Mouse (Mus musculus): ENCODE results near the gene Ddx27. TPM values are rescaled to one million over a fixed set of nuclear protein-coding genes. Genes with fewer than 3 reads are reported as not detected.

Ddx27 gene
- total RNA-seq, 2 experiments from 2014 or later, result 61.9 to 97.9 TPM

DNA sequence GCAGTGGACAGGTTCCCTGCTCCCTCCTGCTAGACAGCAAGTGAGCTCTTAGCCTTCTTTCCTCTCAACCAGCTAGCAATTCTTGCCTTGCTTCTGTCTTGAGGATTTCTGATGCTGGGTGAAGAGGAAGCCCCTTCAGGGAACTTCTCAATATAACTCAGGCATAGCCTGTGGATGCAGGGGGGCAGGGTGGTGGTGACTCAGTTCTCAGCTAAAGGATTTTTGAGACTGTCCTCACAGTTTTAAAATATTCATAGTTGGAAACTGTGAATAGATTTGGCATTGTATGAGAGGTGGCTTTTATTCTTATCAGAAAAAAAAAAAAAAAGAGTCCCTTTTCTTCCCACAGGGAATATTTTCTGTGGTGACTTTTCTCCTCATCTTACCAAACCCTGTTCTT lies 45.8 kb downstream of the Ddx27 start:
- ATAC-seq (replicated peaks; ENCODE audit: poor library complexity, severe bottlenecking), result no peak

DNA sequence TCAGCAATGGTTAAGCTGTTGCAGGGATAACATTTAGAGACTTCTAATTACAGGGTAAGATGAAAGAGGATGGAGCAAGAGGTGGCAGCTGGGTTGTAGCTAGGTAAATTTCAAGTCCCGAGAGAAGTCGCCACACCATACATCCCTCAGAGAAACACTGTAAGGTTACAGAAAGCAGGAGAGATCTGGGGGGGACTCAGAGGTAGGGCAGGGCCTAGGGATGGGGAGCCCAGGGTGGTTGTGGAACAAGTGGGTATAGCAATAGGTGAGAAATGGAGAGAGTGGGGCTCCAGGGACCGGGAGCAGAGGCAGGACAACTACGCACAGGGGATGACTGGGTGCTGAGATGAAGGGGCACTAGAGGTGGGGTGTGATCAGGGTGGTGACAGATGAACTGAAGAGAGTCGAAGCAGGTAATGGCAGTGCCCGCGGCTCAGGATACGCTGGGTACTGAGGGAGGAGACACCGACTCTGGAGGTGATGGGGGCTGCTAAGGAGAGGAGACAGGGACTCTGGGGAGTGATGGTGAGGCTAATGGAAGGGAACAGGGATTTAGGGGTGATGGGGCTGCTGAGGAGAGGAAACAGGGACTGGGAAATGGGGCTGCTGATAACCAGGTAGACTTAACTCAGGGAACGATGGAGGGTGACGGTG lies 46.5 kb downstream of the Ddx27 start:
- ATAC-seq (replicated peaks; ENCODE audit: poor library complexity, severe bottlenecking), result no peak

DNA sequence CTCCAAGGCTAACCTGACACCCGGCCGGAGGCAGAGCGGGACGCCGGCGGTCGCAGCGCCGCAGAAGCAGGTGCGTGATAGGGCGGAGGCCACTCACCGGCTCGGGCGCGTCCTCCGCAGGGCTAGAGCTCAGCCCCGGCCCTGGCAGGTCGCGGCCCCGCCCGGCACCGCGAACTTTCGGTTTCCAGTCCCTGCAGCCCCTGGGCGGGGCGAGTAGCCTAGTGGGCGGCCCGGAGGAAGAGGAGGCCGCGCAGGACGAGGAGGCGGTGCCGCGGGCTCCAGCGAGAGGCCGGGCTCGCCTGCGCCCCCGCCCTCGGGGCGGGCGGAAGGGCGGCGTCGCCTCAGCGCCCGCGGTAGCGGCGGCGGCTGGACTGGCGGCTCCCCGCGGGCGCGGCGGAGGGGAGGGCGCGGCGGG lies 47.5 kb downstream of the Ddx27 start:
- ATAC-seq (replicated peaks; ENCODE audit: poor library complexity, severe bottlenecking), result peak; percentile 77

DNA sequence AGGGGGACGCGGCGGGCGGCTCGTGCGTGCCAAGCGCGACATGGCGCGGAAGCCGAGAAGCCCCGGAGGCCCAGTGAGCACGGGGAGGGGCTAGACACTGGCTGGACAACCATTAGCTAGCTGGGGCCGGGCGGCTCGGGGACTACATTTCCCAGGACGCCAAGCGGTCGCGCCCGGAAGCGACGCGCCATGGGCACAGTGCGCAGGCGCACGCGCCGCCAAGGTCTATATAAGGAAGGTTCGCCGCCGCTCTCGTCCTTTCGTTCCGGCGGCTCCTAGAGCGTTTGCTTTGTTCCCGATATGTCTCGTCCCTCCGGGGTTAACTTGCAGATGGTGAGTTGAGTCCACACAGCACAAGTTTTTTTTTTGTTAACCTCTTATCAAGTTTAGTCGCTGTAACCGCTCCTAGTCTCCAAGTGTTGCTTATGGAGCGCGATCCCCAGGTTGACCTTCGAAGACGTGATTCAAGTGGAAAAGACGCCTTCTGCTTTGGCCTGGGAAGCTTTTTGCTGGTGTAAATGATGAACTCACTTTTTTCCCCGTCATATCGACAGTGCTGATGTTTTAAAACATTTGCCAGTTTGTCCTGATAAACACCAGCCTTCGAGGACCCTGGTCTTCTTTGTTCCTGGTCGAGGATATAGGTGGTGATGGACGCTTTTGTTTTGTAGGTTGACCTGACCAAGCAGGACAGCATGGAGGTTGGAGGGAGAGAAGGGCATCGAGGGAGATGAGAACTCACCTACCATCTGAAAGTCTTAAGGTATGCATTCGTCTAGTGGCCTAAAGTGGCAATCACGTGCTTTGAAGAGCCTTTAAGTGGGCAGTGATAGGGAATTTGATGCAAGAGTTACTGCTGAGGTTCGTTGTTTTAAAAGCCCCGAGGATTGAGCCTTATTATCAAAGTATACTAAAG lies 48.2 kb downstream of the Ddx27 start, which contains the start of gene Znfx1:
Gene Znfx1 (minus strand): TSS at position 51 of the 916 bp plus-strand sequence.
- ATAC-seq (replicated peaks; ENCODE audit: poor library complexity, severe bottlenecking), result peak; percentile 63

DNA sequence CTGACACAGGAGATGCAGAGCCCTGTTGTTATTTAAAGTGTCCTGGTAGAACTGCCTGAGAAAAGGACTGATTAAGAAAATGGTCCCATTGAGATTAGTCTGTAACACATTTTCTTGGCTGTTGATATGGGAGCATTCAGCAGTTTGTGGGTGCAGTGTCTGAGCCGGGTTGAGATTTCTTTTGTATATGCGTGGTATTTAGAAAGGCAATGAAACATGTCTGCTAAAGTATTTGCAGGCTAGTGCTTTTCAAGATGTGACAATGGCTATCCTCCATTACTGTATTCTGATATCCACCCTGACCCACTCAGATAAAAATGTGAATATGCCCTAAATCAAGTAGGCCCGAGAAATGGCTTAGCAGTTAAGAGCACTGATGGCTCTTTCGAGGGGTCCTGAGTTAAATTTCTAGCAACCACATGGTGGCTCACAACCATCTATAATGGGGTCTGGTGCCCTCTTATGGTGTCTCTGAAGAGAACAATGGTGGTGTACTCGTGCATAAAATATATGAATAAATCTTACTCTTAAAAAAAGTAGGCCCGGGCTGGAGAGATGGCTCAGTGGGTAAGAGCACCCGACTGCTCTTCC lies 49.0 kb downstream of the Ddx27 start:
- no peak for ATAC-seq (replicated peaks; ENCODE audit: poor library complexity, severe bottlenecking)

DNA sequence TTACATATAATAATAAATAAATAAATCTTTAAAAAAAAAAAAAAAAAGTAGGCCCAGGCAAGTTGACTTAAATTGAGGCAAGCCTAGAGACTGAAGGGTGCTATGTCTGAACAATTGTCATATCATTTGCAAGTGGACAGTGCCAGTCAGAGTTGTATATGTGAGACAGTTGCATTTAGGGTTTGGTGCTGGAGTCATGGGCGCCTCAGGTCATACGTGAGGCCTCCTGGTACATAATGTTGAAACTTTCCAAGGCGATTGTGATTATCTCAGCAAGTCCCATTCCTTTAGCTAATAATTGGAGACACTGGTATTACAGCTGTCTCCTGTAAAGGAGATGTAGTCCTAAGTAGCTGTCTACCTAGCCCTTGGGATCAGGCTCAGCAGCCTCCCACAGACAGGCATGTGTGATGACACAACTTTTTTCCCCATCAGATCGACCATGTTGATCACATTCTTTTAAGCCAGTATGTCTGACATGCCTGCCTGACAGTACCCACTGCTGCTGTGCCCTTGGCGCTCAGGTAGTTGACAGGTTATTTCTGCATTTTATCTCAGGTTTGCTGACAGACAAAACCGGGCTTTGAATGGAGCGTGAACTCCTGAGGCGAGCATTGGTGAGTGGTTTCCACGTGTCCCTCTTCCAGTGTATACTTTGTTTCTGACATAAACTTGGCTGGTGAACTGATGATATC lies 49.8 kb downstream of the Ddx27 start:
- no peak for ATAC-seq (replicated peaks; ENCODE audit: poor library complexity, severe bottlenecking)

DNA sequence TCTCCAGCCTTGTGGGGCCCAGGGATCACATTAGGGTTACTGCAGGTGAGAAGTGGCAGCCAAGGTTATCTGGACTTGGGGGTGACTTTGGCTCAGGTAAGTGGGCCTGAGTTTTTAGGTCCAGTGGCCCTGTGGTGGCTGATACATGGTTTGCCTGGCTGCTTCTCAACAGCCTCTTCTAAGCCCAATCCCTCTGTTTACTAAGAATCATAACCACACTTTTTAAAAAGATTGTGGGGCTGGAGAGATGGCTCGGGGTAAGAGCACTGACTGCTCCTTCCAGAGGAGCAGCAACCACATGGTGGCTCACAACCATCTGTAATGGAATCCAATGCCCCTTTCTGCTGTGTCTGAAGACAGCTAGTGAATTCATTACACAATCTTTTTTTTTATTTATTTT lies 51.0 kb downstream of the Ddx27 start:
- no peak for ATAC-seq (replicated peaks; ENCODE audit: poor library complexity, severe bottlenecking)

DNA sequence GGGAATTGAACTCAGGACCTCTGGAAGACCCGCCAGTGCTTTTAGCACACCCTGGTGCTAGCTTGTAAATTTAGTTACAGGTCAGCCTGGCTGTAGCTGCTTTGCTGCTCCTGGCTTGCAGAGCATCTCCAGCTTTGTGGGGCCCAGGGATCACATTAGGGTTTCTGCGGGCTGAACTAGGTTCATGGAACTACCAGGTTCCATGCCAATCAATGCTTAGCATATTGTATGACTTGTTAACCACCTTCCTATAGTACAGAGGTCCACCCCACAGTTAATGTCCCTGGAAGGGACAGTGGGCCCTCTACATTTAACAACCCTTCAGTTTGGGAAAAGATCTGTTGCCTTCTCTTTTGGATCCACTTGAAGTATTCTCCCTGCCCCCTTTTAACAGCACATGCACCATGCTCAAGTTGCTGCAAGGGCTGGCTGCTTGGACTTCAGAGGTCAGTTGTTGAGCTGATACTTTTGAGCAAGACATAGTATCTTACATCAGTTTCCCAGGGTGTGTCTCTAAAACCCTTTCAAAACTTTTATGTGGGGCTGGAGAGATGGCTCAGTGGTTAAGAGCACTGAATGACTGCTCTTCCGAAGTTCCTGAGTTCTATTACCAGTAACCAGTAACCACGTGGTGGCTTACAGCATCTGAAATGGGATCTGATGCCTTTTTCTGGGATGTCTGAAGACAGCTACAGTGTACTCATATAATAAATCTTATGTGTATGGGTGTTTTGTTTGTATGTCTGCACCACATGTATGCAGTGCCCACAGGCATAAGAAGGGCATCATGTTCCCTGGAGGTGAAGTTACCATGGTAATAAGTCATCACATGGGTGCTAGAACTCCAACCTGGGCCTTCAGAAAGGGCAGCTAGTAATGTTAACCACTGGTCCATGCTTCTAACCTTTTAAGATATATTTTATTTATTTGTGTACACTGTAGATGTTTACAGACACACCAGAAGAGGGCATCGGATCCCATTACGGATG lies 51.8 kb downstream of the Ddx27 start:
- no peak for ATAC-seq (replicated peaks; ENCODE audit: poor library complexity, severe bottlenecking)

DNA sequence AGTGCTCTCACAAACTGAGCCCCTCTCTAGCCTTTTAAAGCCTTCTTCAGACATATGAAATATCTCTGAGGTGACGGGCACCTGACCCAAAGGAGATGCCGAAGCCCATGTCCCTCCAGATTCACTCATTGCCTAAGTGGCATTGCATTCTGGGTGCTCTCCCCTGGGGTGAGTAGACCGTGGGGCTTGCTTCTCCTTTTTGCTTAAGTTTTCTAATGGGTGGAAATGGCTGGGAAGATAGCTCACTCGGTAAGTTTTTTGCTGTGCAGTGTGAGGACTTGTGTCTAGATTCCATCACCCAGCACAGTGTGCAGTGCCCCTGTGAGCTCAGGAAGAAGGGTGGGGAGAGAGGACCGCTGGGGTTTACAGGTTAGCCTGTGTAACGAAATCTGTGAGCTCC lies 52.6 kb downstream of the Ddx27 start:
- peak; percentile 19 for ATAC-seq (replicated peaks; ENCODE audit: poor library complexity, severe bottlenecking)

DNA sequence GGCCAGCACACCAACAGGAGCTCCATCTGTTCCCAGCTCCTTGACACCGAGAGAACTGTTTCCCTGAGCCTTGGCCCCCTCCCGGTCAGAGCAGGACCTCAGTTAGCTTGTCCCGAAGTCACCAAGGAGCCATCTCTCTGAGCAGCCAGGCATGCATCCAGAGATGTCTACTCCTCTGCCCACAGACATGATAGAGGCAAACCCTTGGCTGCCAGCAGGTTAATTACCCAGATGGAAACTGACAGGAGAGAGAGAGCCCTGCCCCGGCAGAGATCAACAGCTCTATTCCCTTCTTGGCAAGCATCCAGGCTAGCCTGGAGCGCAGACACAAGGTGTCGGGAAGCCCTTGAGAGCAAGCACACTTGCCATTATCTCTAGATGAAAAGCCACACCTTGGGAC lies 55.3 kb downstream of the Ddx27 start:
- no peak for ATAC-seq (replicated peaks; ENCODE audit: poor library complexity, severe bottlenecking)

DNA sequence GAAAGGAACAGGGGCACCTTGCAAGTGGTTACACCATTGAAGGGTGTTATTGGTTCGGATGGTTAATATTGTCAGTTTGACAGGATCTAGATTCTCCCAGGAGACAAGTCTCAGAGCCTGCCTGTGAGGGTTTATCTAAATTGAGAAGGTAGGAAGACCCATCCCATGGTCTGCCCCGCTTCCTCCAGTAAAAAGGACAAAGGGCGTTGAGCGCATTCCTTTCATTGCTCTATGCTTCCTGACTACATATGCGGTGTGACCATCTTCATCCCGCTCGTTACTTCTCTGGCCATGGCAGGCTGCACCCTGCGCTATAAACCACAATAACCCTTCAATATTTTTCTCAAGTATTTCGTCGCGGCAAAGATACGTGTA lies 56.3 kb downstream of the Ddx27 start:
- ATAC-seq (replicated peaks; ENCODE audit: poor library complexity, severe bottlenecking), result no peak

DNA sequence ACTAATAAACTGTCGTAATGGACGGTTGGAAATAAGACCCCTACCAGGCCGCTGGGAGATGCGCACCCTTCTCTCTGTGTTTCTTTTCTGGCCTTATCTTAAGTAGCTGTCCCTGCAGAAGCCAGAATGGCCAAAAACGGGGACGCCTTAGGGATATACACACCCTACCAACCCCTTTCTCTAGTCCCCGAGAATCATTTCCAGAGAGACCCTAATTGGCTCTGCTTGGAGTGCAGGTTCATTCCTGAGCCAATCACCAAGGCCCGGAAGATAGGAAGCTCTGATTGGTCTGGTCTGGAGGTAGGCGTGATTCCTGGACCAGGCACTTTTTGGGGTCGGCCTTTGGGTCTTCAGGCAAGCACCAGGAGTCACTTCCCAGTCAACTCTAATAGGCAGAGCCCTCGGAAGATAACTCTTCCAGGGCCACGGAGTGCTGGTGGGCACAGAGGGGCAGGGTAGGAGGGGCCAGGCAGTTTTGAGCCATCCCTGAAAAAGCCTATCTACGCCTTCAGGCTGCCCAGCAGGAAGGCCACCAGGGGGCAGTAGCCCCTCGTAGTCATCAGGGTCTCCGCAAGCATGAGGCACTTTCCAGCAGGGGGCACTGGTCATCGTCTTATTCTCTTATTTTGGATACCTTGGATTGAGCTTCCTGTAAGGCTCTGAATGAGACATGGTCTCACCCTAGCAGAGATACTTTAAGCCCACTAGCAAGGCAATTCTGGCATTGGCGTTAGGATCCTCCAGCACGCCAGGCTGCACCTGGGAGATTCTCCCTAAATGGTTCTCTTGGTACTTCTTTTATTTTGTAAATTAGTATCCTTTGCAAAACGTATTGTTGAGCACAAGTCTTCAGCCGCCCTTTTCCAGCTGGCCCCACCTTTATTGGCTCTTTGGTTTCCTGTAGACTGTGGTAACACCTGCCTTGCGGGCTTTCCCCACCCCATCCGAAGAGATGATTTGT lies 56.9 kb downstream of the Ddx27 start:
- ATAC-seq (replicated peaks; ENCODE audit: poor library complexity, severe bottlenecking), result peak; percentile 87

DNA sequence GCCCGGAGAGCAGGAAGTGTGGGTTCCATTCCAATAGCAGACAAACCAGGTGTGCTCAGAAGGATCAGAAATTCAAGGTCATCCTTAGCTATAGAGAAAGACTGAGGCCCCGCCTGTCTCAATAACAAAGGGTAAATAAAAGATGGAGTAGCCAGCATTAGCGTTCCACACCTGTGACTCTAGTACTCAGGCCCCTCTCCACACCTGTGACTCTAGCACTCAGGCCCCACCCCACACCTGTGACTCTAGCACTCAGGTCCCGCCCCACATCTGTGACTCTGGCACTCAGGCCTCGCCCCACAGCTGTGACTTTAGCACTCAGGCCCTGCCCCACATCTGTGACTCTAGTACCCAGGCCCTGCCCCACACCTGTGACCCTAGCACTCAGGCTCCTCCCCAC lies 59.6 kb downstream of the Ddx27 start:
- ATAC-seq (replicated peaks; ENCODE audit: poor library complexity, severe bottlenecking), result no peak

DNA sequence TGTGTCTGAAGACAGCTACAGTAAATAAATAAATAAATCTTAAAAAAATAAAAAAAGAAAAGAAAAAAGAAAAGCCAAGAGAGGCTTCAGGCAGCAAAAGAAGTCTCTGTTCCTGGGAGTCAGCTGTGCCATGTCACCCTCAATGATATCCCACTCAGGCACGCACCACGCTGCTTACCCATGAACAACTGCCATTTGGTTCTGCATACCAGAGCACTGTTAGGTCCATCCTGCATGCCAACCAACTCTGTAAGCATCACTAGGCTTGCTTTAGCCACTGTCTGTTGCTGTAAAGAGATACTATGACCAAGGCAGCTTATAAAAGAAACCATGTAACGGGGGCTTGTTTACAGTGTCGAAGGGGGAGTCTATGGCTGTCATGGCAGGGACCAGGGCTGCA lies 61.4 kb downstream of the Ddx27 start:
- ATAC-seq (replicated peaks; ENCODE audit: poor library complexity, severe bottlenecking), result no peak

DNA sequence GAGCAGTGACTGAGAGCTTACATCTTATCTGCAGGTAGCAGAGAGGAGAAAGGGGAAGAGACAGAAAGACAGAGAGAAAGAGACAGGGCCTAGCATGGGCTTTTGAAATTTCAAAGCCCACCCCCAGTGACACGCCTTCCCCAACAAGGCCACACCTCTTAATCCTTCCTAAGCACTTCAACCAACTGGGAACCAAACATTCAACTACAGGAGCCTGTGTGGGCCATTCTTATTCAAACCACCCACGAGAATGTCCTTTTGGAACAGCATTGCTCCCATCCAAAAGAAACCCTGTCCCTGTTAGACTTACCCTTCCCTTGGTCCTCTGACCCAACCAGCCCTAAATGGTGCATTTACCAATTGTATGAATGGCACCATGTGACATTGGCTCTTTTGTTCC lies 61.8 kb downstream of the Ddx27 start:
- no peak for ATAC-seq (replicated peaks; ENCODE audit: poor library complexity, severe bottlenecking)

DNA sequence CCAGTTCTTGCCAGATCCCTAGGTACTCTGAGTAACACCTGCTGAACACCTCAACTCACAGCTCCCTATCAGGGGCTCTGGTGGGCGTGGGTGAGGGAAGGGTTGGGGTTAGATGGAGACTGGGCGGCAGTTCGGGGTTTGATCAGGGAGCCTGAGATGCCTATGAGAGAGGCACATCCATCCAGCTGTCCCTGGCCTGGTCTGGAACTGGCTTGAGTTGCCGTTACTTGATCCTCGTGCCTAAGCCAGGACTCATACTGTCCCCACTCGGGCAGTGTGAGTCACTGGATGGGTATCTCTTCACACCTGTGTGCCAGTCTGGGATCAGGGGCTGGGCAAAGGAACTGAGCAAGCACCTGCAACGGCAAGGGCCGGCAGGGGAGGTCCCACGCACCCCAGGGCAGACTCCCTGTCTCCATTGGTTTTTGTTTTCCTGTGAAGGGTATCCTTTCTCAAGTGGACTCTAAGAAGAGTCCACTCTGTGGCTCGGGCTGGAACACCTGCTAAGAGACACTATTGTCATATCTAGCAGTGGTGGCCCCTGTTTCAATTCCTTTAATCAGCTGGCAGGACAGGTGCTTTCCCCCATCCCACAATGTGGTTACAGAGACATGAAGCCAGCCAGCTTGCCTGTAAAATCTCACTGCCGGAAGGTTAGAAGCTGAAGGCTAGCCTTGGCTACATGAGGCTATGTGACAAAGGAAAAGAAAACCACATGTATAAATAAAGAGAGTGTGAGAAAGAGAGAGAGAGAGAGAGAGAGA lies 62.4 kb downstream of the Ddx27 start:
- no peak for ATAC-seq (replicated peaks; ENCODE audit: poor library complexity, severe bottlenecking)

DNA sequence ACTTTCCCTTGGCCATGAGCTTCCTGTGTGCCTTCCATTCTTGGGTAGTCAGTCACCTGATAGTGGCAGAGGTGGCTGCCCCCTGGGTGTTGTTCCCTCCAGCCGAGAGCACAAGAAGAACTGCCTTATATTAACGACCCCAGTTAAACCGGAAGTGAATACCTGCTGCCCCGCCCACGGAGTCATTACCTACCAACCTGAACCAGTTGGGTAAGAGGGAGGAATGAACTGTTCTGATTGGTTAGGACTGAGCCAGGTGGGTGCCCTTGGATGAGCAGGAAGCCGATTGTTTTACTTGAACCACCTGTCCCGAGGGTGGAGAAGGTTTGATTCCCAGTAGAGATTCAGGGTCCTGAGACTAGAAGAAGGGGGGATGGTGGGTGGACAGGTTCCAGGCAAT lies 63.5 kb downstream of the Ddx27 start:
- ATAC-seq (replicated peaks; ENCODE audit: poor library complexity, severe bottlenecking), result no peak

Data from granulocyte monocyte progenitor cell, adult 5-6 weeks (primary cell).